Mouse (Mus musculus) spleen, adult 10 weeks (tissue): ENCODE results near the gene Micu2. TPM values are rescaled to one million over a fixed set of nuclear protein-coding genes. Genes with fewer than 3 reads are reported as not detected.

Experiments used
- polyA plus RNA-seq: library from polyadenylated mRNA; stranded (reverse); fragments of 350-450 nt; fragmentation: Illumina TruSeq; extraction: RNeasy Lipid Tissue Mini Kit (QIAGEN cat#74804); gene quantifications from one replicate; pipeline ENCODE4 v1.2.3, GENCODE M21; 2015; ENCODE audit warnings: low replicate concordance; ENCODE audit not compliant: insufficient read depth

The Micu2 gene
- 66.3 TPM for polyA plus RNA-seq

DNA sequence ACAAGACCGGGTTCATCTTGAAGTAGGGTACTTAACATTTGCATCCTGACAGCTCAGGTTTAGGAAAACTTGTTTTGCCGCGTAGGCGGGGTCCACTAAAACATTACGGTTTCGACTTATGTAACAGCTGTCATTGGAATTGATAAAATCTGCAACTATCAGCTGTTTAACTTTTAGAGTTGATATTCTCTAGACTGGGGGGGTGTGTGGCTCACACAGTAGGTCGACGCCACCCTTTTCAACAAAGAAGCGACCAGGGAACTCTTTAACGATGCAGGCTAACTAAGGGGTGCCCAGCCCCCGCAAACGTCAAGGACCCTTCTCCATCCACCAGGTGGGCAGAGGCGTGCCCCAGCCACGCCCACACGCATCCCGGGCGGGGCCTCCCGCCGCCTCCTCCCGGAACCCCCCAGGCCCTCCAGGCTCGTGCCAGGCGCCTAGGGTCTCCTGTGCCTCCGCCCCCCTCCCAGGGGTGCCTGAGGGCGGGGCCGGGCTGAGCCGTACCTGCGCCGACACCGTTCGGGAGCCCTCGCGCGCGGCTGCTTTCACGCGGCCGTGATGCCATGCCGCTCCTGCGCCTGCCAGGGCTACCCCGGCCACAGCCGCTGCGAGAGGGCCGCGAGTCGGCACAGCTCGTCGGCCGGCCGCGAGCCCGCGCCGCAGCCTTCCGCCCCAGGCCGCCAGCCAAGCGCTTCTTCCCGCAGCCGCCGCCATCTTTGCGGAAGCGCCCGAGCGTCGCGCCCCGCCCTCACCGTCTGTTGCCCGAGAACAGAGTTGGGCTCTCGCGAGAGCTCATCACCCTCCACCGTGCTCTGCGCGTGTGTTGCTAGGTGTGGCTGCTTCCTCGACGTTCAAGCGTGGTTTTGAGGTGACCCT is at the start of gene Micu2:
Gene Micu2, minus strand, starts transcription at position 737 of the 876 bp plus-strand sequence.

DNA sequence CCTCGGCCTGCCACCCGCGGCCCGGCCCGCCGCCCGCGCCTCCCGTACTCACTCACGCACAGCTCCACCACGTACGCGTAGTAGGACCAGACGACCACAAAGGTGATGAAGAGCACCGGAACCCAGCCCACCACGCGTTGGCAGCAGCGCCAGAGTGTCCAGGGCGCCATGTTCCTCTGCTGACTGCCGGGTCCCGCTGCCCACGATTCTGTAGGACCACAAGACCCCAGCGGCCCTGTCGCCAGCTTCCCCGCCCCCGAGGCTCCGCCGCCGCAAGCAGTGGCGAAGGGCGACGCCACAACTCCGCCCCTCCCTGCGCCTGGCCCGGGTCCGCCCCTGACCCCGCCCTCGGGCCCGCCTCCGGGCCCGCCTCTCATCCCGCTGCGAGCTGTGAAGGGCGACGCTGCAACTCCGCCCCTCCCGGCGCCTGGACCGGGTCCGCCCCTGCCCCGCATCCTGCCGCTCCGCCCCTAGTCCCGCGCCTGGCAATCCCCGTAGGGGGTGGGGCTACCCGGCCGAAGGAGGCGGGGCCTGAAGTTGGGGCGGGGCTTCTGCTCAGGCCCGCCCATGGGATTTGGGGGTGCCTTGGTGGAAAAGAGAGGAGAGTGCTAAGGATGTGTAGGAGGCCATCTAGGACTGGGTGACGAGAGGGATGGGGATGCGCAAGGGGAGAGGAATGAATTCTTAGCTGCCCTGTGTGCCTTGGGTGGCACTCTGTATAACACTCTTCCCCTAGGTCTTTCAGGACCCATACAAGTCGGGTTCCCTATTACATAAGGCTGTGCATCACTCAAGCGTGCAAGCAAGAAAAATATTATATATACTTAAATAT is 108.8 kb downstream of the Micu2 start, which contains the start of gene Zdhhc20:
Gene Zdhhc20, minus strand, starts transcription at position 266 of the 832 bp plus-strand sequence.

Other genes starting within 250 kb of the Micu2 start
- 35.5 TPM for gene Lats2, start 240.9 kb downstream of the Micu2 start, polyA plus RNA-seq
- gene Sap18, start 201.1 kb downstream of the Micu2 start, polyA plus RNA-seq: 177 TPM
- gene Ska3, start 173.1 kb downstream of the Micu2 start, polyA plus RNA-seq: 5.0 TPM
- 20.8 TPM for gene Mrpl57, start 173.0 kb downstream of the Micu2 start, polyA plus RNA-seq
- 83.2 TPM for gene Zdhhc20, start 109.0 kb downstream of the Micu2 start, polyA plus RNA-seq
- gene Fgf9, start 71.3 kb upstream of the Micu2 start, polyA plus RNA-seq: not detected